Mouse (Mus musculus): ENCODE measurements at regions not wholly inside any gene's neighbourhood (a gene's known extent, or its start where the extent isn't known, plus 50 kb on each side); places are given as distances from the start of the nearest gene placed in this dataset.

DNA sequence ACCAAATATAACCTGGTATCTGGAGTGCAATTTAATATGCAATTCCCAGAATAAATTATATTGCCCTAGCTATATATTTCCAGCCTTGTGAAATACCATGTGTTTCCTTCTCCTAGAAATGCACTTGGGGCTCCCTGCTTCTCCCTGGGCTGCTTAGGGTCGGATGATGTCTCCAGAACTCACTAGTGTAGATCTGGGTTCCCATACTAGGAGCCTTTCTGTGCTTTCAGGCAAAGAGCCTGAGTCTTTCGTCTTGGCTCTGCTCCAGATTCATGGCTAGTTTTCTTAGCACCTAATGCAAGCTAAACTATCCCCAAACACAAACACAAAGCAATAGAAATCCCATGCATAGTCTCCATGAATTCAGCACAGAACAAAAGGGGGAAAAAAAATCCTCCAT is 106.8 kb downstream of the Atp6ap1l start:
- TF ChIP-seq CTCF (IDR thresholded peaks at IDR 0.05; ENCODE audit: low read depth) (no peak), EP300 (IDR thresholded peaks at IDR 0.05; ENCODE audit: low read depth) (no peak)

Measured in heart, postnatal 0 days (tissue).